Mouse (Mus musculus): ENCODE measurements around the gene Lrguk. TPM values are rescaled to one million over a fixed set of nuclear protein-coding genes. Genes with fewer than 3 reads are reported as not detected.

Gene Lrguk
- polyA plus RNA-seq, 1 experiment from 2014 or later: 1.1 TPM

GRCm38 (mm10) chr6:34044846-34045540, 15.7 kb downstream of the Lrguk start:
- Histone ChIP-seq H3K36me3 (ENCODE audit: control insufficient read depth, insufficient read depth, low read length) (no peaks in the 10 kb centered on the region), H3K27me3 (ENCODE audit: control insufficient read depth, insufficient read depth, low read length) (no peaks in the 10 kb centered on the region), H3K4me1 (ENCODE audit: control insufficient read depth, insufficient read depth, low read length) (no peaks in the 10 kb centered on the region), H3K9me3 (ENCODE audit: control insufficient read depth, low read depth, low read length) (no peaks in the 10 kb centered on the region), H3K4me3 (ENCODE audit: low read depth, low read length) (no peak overlapping the region), H3K27ac (ENCODE audit: low read length) (no peak overlapping the region), H3K4me2 (replicated peaks; ENCODE audit: low read depth, low read length) (no peak overlapping the region), H3K9ac (replicated peaks; ENCODE audit: low read depth, low read length) (no peak overlapping the region)
- WGBS: 85% methylated on average over 9 of the region's 9 CpGs
- no peak for ATAC-seq (ENCODE audit: insufficient number of reproducible peaks, insufficient read depth, low FRiP score, low read depth)

- Histone ChIP-seq H3K9me3 (ENCODE audit: control insufficient read depth, low read depth, low read length) (no peaks in the 10 kb centered on the region), H3K27ac (ENCODE audit: low read length) (no peak overlapping the region), H3K9ac (replicated peaks; ENCODE audit: low read depth, low read length) (no peak overlapping the region), H3K27me3 (ENCODE audit: control insufficient read depth, insufficient read depth, low read length) (no peaks in the 10 kb centered on the region), H3K4me1 (ENCODE audit: control insufficient read depth, insufficient read depth, low read length) (no peaks in the 10 kb centered on the region), H3K4me2 (replicated peaks; ENCODE audit: low read depth, low read length) (no peak overlapping the region), H3K36me3 (ENCODE audit: control insufficient read depth, insufficient read depth, low read length) (no peaks in the 10 kb centered on the region), H3K4me3 (ENCODE audit: low read depth, low read length) (no peak overlapping the region)
- no peak; the same call in 1 of the 2 replicates for ATAC-seq (ENCODE audit: insufficient number of reproducible peaks, insufficient read depth, low FRiP score, low read depth)
- WGBS: 80% methylated on average over 11 of the region's 11 CpGs
Observed at GRCm38 (mm10) chr6:34046551-34047186, 17.4 kb downstream of the Lrguk start.

GRCm38 (mm10) chr6:34049433-34049832, 20.2 kb downstream of the Lrguk start:
- Histone ChIP-seq H3K36me3 (ENCODE audit: control insufficient read depth, insufficient read depth, low read length) (no peaks in the 10 kb centered on the region), H3K9me3 (ENCODE audit: control insufficient read depth, low read depth, low read length) (no peaks in the 10 kb centered on the region), H3K4me3 (ENCODE audit: low read depth, low read length) (no peak overlapping the region), H3K4me1 (ENCODE audit: control insufficient read depth, insufficient read depth, low read length) (no peaks in the 10 kb centered on the region), H3K4me2 (replicated peaks; ENCODE audit: low read depth, low read length) (no peak overlapping the region), H3K27me3 (ENCODE audit: control insufficient read depth, insufficient read depth, low read length) (no peaks in the 10 kb centered on the region), H3K27ac (ENCODE audit: low read length) (no peak overlapping the region), H3K9ac (replicated peaks; ENCODE audit: low read depth, low read length) (no peak overlapping the region)
- WGBS: 65% methylated on average over 2 of the region's 2 CpGs
- ATAC-seq (ENCODE audit: insufficient number of reproducible peaks, insufficient read depth, low FRiP score, low read depth): no peak

- H3K9me3 ChIP-seq (ENCODE audit: control insufficient read depth, low read depth, low read length): no peaks in the 10 kb centered on the region
- no peak overlapping the region for H3K4me3 ChIP-seq (ENCODE audit: low read depth, low read length)
- no peak overlapping the region for H3K4me2 ChIP-seq (replicated peaks; ENCODE audit: low read depth, low read length)
- no peaks in the 10 kb centered on the region for H3K36me3 ChIP-seq (ENCODE audit: control insufficient read depth, insufficient read depth, low read length)
- no peaks in the 10 kb centered on the region for H3K4me1 ChIP-seq (ENCODE audit: control insufficient read depth, insufficient read depth, low read length)
- H3K27ac ChIP-seq (ENCODE audit: low read length): no peak overlapping the region
- no peak overlapping the region for H3K9ac ChIP-seq (replicated peaks; ENCODE audit: low read depth, low read length)
- WGBS: 90% methylated on average over 6 of the region's 6 CpGs
- no peaks in the 10 kb centered on the region for H3K27me3 ChIP-seq (ENCODE audit: control insufficient read depth, insufficient read depth, low read length)
- ATAC-seq (ENCODE audit: insufficient number of reproducible peaks, insufficient read depth, low FRiP score, low read depth): no peak
Observed at GRCm38 (mm10) chr6:34059741-34060140, 30.5 kb downstream of the Lrguk start.

GRCm38 (mm10) chr6:34066790-34067189, 37.5 kb downstream of the Lrguk start:
- H3K27ac ChIP-seq (ENCODE audit: low read length): no peak overlapping the region
- H3K27me3 ChIP-seq (ENCODE audit: control insufficient read depth, insufficient read depth, low read length): no peaks in the 10 kb centered on the region
- ATAC-seq (ENCODE audit: insufficient number of reproducible peaks, insufficient read depth, low FRiP score, low read depth): no peak
- H3K4me3 ChIP-seq (ENCODE audit: low read depth, low read length): no peak overlapping the region
- WGBS: 86% methylated on average over 7 of the region's 7 CpGs
- H3K36me3 ChIP-seq (ENCODE audit: control insufficient read depth, insufficient read depth, low read length): no peaks in the 10 kb centered on the region
- H3K4me2 ChIP-seq (replicated peaks; ENCODE audit: low read depth, low read length): no peak overlapping the region
- H3K9me3 ChIP-seq (ENCODE audit: control insufficient read depth, low read depth, low read length): no peaks in the 10 kb centered on the region
- H3K4me1 ChIP-seq (ENCODE audit: control insufficient read depth, insufficient read depth, low read length): no peaks in the 10 kb centered on the region
- H3K9ac ChIP-seq (replicated peaks; ENCODE audit: low read depth, low read length): no peak overlapping the region

- H3K9me3 ChIP-seq (ENCODE audit: control insufficient read depth, low read depth, low read length): no peaks in the 10 kb centered on the region
- ATAC-seq (ENCODE audit: insufficient number of reproducible peaks, insufficient read depth, low FRiP score, low read depth): no peak
- H3K4me3 ChIP-seq (ENCODE audit: low read depth, low read length): no peak overlapping the region
- no peak overlapping the region for H3K9ac ChIP-seq (replicated peaks; ENCODE audit: low read depth, low read length)
- no peaks in the 10 kb centered on the region for H3K36me3 ChIP-seq (ENCODE audit: control insufficient read depth, insufficient read depth, low read length)
- H3K27ac ChIP-seq (ENCODE audit: low read length): no peak overlapping the region
- H3K4me2 ChIP-seq (replicated peaks; ENCODE audit: low read depth, low read length): no peak overlapping the region
- no peaks in the 10 kb centered on the region for H3K27me3 ChIP-seq (ENCODE audit: control insufficient read depth, insufficient read depth, low read length)
- WGBS: 95% methylated on average over 8 of the region's 8 CpGs
- H3K4me1 ChIP-seq (ENCODE audit: control insufficient read depth, insufficient read depth, low read length): no peaks in the 10 kb centered on the region
Observed at GRCm38 (mm10) chr6:34067271-34067670, 38.0 kb downstream of the Lrguk start.

GRCm38 (mm10) chr6:34071936-34072335, 42.7 kb downstream of the Lrguk start:
- H3K4me2 ChIP-seq (replicated peaks; ENCODE audit: low read depth, low read length): no peak overlapping the region
- H3K4me1 ChIP-seq (ENCODE audit: control insufficient read depth, insufficient read depth, low read length): no peaks in the 10 kb centered on the region
- no peak overlapping the region for H3K9ac ChIP-seq (replicated peaks; ENCODE audit: low read depth, low read length)
- no peak overlapping the region for H3K4me3 ChIP-seq (ENCODE audit: low read depth, low read length)
- ATAC-seq (ENCODE audit: insufficient number of reproducible peaks, insufficient read depth, low FRiP score, low read depth): no peak
- WGBS: 46% methylated on average over 5 of the region's 5 CpGs
- no peaks in the 10 kb centered on the region for H3K27me3 ChIP-seq (ENCODE audit: control insufficient read depth, insufficient read depth, low read length)
- H3K36me3 ChIP-seq (ENCODE audit: control insufficient read depth, insufficient read depth, low read length): no peaks in the 10 kb centered on the region
- H3K9me3 ChIP-seq (ENCODE audit: control insufficient read depth, low read depth, low read length): no peaks in the 10 kb centered on the region
- no peak overlapping the region for H3K27ac ChIP-seq (ENCODE audit: low read length)

GRCm38 (mm10) chr6:34073931-34074442, 44.7 kb downstream of the Lrguk start:
- no peaks in the 10 kb centered on the region for H3K9me3 ChIP-seq (ENCODE audit: control insufficient read depth, low read depth, low read length)
- no peak overlapping the region for H3K4me3 ChIP-seq (ENCODE audit: low read depth, low read length)
- ATAC-seq (ENCODE audit: insufficient number of reproducible peaks, insufficient read depth, low FRiP score, low read depth): no peak
- no peaks in the 10 kb centered on the region for H3K36me3 ChIP-seq (ENCODE audit: control insufficient read depth, insufficient read depth, low read length)
- no peaks in the 10 kb centered on the region for H3K4me1 ChIP-seq (ENCODE audit: control insufficient read depth, insufficient read depth, low read length)
- no peak overlapping the region for H3K9ac ChIP-seq (replicated peaks; ENCODE audit: low read depth, low read length)
- no peaks in the 10 kb centered on the region for H3K27me3 ChIP-seq (ENCODE audit: control insufficient read depth, insufficient read depth, low read length)
- no peak overlapping the region for H3K4me2 ChIP-seq (replicated peaks; ENCODE audit: low read depth, low read length)
- no peak overlapping the region for H3K27ac ChIP-seq (ENCODE audit: low read length)
- WGBS: 82% methylated on average over 3 of the region's 3 CpGs
